Mouse (Mus musculus): ENCODE measurements around the gene Plekhm3.

DNA sequence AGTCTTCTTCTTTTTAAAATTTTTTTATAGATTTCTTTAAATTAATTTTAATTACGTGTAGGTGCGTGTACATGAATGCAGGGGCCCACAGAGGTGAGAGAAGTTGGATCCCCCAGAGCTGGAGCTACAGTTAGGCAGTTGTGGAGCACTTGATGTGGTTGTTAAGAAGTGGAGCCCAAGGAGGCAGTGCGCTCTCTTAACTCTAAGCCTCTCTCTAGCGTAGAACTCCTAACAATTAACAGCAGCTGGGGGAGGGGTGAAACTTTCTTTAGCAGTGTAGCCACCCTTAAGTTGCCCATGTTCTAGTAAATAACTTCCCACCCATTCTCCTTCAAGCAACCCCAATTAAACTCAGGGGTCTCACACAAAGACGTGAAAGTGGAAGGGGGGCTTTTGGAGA, 84.7 kb downstream of the Plekhm3 start:
- TF ChIP-seq ZC3H11A (IDR thresholded peaks at IDR 0.05; ENCODE audit: borderline replicate concordance, low read depth, low read length) (no peak), CHD2 (IDR thresholded peaks at IDR 0.05; ENCODE audit: low read depth, low read length) (no peak), HCFC1 (IDR thresholded peaks at IDR 0.05; ENCODE audit: borderline replicate concordance, insufficient read depth, low read length) (no peak), ZNF384 (IDR thresholded peaks at IDR 0.05; ENCODE audit: low read depth, low read length) (no peak)
